Mouse (Mus musculus): ENCODE data around the gene Tra2a.

DNA sequence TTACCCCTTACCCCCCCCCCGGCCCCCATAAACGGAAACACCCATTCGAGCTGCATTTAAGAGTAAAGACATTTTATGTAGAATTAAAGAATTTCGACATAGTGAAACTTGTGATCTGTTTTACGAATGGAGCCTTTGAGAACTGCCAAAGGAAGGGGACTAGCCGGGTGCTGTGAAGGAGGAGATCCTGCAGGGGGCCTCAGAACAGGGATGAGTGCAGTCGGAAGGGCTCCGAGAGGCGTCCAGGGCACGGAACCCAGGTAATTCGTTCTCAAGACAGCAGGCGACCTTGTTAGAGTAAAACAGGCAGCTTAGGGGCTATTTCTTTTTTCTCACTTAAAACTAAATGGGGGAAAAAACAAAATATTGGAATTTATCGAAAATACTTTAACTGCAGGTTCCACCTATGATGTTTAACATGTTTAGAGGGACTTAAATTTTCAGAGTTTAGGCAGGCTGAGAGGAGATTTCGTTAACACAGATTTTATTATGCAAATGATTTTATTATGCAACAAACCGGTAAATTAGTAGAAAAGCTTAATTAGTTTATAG is 36.6 kb downstream of the Tra2a start:
- TF ChIP-seq CTCF (IDR thresholded peaks at IDR 0.05; ENCODE audit: low read depth) (peak; percentile 69), EP300 (optimal IDR thresholded peaks at IDR 0.05) (no peak)

Data from stomach, postnatal 0 days (tissue).